Mouse (Mus musculus) neural tube, embryonic 13.5 days (tissue): ENCODE measurements around the gene Gcnt2. TPM values are rescaled to one million over a fixed set of nuclear protein-coding genes. Genes with fewer than 3 reads are reported as not detected.

Experiments
- ATAC-seq: fragments of 200-750 bp; cut with Nextera tagmentation; 2 replicates; pipeline ENCODE4 v1.8.0; 2017; ENCODE audit warnings: low read depth, mild to moderate bottlenecking, moderate TSS enrichment, moderate library complexity
- H3K27ac ChIP-seq: fragments of 300-500 bp; sonication (generic); replicated peaks from 2 replicates; pipeline ENCODE4 v1.5.1; 2015; ENCODE audit warnings: moderate library complexity, mild to moderate bottlenecking, inconsistent platforms
- H3K27me3 ChIP-seq: fragments of 300-500 bp; sonication (generic); 2 replicates; pipeline ENCODE4 v1.6.1; 2015; ENCODE audit warnings: mild to moderate bottlenecking, inconsistent platforms
- H3K36me3 ChIP-seq: fragments of 300-500 bp; sonication (generic); 2 replicates; pipeline ENCODE4 v1.6.1; 2015; ENCODE audit warnings: mild to moderate bottlenecking, inconsistent platforms
- H3K4me1 ChIP-seq: fragments of 300-500 bp; sonication (generic); replicated peaks from 2 replicates; pipeline ENCODE4 v1.6.1; 2015; ENCODE audit warnings: inconsistent platforms
- H3K4me2 ChIP-seq: fragments of 300-500 bp; sonication (generic); 2 replicates; pipeline ENCODE4 v1.6.1; 2015; ENCODE audit warnings: inconsistent platforms, mild to moderate bottlenecking, moderate library complexity
- H3K4me3 ChIP-seq: fragments of 300-500 bp; sonication (generic); 2 replicates; pipeline ENCODE4 v1.5.1; 2015; ENCODE audit warnings: mild to moderate bottlenecking, inconsistent platforms
- H3K9ac ChIP-seq: fragments of 300-500 bp; sonication (generic); 2 replicates; pipeline ENCODE4 v1.6.1; 2015; ENCODE audit warnings: moderate library complexity, mild to moderate bottlenecking, inconsistent platforms
- H3K9me3 ChIP-seq: fragments of 300-500 bp; sonication (generic); 2 replicates; pipeline ENCODE4 v1.6.1; 2016; ENCODE audit warnings: inconsistent platforms
- WGBS: fragments of 180-500 bp; shearing (Covaris S2); methylation state at CpG from one replicate; pipeline ENCODE4 v1.1.7; 2015; 5-methylcytosine and 5-hydroxymethylcytosine counted together
- polyA plus RNA-seq: library from polyadenylated mRNA; unstranded; fragments of >200 nt; fragmentation: Nextera tagmentation; extraction: Ambion mirVana; gene quantifications from 2 replicates; pipeline ENCODE4 v1.2.1, GENCODE M21; 2015

Gcnt2 gene
- polyA plus RNA-seq, 1 experiment from 2014 or later = 3.9 TPM

DNA sequence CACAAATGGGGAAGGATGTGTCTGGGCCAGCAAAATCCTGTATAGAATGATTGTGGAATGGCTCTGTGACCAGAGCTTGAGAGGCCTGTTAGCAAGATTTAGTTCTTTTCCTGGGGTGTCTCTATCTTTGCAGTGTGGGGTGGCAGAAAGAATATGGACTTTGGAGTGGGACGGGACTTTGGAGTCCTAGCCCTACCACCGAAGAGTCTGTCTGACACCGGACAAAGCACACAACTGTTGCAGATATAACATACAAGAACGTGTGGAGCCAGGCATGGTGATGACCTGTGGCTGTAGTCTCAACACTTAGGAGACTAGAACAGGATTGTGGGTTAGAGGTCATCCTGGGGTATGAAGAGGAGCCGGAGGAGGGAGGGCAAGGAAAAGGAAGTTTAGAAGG lies 73.0 kb downstream of the Gcnt2 start:
- Histone ChIP-seq H3K9ac (no peak overlapping the region), H3K4me3 (no peak overlapping the region), H3K9me3 (0 out of 2 replicates have a peak, but pooled peaks cover 3% of the 10 kb centered on the region), H3K36me3 (no peaks in the 10 kb centered on the region), H3K27me3 (no peaks in the 10 kb centered on the region), H3K27ac (no peak overlapping the region), H3K4me2 (no peak overlapping the region), H3K4me1 (0 out of 2 replicates have a peak, but pooled peaks cover 7% of the 10 kb centered on the region)
- 79% methylated on average over 5 of the region's 5 CpGs for WGBS
- ATAC-seq = no peak

DNA sequence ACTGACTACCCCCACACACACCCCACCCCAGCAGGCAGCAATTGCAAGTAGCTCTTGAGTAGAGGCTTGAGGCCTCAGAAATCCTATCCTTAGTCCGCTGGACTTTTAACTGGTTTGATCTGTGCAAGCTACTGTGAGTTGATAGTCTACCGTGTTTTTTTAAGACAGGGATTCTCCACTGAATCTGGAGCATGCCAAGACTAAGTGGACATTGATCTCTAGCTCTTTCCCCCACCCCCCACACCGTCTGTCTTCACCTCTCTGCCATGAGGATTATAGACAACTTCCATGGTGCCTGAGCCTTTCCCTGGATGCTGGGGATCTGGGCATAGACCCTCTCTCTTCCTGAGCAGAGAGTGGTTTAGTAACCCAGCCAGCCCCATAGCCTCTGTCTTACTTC lies 74.8 kb downstream of the Gcnt2 start:
- no peak for ATAC-seq

GRCm38 (mm10) chr13:40937586-40937985 lies 78.0 kb downstream of the Gcnt2 start:
- H3K9me3 ChIP-seq = 0 out of 2 replicates have a peak, but pooled peaks cover 3% of the 10 kb centered on the region
- no peak overlapping the region for H3K9ac ChIP-seq
- H3K27me3 ChIP-seq = no peaks in the 10 kb centered on the region
- no peak for ATAC-seq
- H3K4me1 ChIP-seq = 0 out of 2 replicates have a peak, but pooled peaks cover 7% of the 10 kb centered on the region
- no peak overlapping the region for H3K4me2 ChIP-seq
- H3K4me3 ChIP-seq = no peak overlapping the region
- WGBS = 44% methylated on average over 5 of the region's 5 CpGs
- H3K36me3 ChIP-seq = no peaks in the 10 kb centered on the region
- H3K27ac ChIP-seq = no peak overlapping the region

More for the DNA sequence above, 74.8 kb downstream of the Gcnt2 start:
- 0 out of 2 replicates have a peak, but pooled peaks cover 3% of the 10 kb centered on the region for H3K9me3 ChIP-seq
- no peak overlapping the region for H3K4me3 ChIP-seq
- H3K4me2 ChIP-seq = no peak overlapping the region
- no peaks in the 10 kb centered on the region for H3K27me3 ChIP-seq
- H3K9ac ChIP-seq = no peak overlapping the region
- no peak overlapping the region for H3K27ac ChIP-seq
- H3K4me1 ChIP-seq = 0 out of 2 replicates have a peak, but pooled peaks cover 7% of the 10 kb centered on the region
- 83% methylated on average over 3 of the region's 3 CpGs for WGBS
- H3K36me3 ChIP-seq = no peaks in the 10 kb centered on the region

DNA sequence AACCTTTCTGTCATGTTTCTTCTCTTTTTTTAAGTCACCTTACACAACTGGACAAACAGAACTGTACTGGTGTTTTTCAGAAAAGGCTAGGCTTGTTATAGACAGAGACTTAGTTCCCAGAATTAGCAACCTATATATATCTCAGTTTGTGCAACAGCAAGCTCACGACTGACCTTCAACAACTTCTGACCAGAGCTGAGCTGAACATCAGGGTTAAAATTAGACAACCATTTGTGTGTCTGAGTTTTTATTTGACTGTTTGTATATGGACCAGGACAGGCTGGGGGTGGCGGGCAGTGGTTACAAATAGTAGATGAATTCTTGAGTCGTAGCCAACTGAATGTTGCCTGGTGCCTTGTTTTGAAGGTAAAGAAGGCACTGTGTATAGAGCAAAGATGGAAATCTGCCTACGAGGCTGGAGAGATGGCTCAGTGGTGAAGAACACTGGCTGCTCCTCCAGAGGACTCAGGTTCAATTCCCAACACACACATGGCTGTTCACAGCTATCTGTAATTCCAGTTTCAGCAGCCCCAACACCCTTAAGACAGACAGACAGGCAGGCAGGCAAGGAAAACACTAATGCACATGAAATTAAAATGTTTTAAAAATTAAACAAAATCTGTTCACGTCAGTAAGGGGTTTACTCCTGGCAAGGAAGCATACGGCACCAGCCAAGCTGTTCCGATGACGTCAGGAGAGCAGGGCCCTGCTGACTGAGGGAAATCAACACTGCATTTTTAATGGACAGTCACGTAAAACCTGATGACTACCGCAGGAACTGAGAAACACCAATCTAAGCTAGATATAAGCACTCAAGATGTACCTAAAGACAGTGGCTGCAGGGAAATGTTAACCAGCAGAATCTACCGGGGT lies 79.2 kb downstream of the Gcnt2 start:
- WGBS = 88% methylated on average over 11 of the region's 11 CpGs
- Histone ChIP-seq H3K4me2 (no peak overlapping the region), H3K27me3 (no peaks in the 10 kb centered on the region), H3K36me3 (no peaks in the 10 kb centered on the region), H3K27ac (no peak overlapping the region), H3K9ac (no peak overlapping the region), H3K4me3 (no peak overlapping the region), H3K4me1 (0 out of 2 replicates have a peak, but pooled peaks cover 7% of the 10 kb centered on the region), H3K9me3 (0 out of 2 replicates have a peak, but pooled peaks cover 3% of the 10 kb centered on the region)
- no peak for ATAC-seq

DNA sequence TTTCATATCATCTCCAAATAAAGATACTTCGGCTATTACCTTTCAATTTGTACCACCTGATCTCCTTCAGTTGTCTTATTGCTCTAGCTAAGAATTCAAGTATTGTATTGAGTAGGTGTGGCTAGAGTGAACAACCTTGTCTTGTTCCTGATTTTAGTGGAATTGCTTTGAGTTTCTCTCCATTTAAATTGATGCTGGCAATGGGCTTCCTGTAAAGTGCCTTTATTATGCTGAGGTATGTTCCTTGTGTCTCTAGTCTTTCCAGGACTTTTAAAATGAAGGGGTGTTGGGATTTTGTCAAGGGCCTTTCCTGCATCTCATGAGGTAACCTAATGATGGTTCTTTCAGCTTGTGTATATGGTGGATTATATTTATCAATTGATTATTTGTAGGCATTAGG lies 83.5 kb downstream of the Gcnt2 start:
- 88% methylated on average over 1 of the region's 1 CpGs for WGBS

DNA sequence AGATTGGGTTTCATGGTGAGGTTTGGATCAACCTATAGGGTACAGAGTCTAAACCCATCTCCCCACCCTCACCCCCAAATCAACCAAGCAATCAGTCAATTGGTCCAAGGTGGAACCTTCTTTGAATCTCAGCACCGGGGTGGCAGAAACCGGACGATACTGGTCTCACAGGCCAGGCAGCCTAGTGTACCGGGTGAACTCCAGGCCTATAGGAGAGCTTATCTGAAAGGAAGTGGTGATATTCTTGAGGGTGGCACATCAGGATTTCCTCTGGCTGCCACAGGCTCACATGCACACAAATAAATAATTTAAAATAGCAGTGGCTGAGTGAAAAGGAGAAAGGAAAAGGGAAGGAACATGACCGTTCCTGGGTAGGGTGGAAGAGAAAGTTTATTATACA lies 84.4 kb downstream of the Gcnt2 start:
- H3K4me1 ChIP-seq = peaks cover 15% of the 10 kb centered on the region
- no peaks in the 10 kb centered on the region for H3K36me3 ChIP-seq
- WGBS = 66% methylated on average over 5 of the region's 5 CpGs
- no peaks in the 10 kb centered on the region for H3K9me3 ChIP-seq
- no peak overlapping the region for H3K4me2 ChIP-seq
- no peak overlapping the region for H3K9ac ChIP-seq
- H3K4me3 ChIP-seq = no peak overlapping the region
- H3K27ac ChIP-seq = no peak overlapping the region
- no peaks in the 10 kb centered on the region for H3K27me3 ChIP-seq
- no peak for ATAC-seq

More for the DNA sequence above, 83.5 kb downstream of the Gcnt2 start:
- no peaks in the 10 kb centered on the region for H3K27me3 ChIP-seq
- no peak for ATAC-seq
- H3K4me2 ChIP-seq = no peak overlapping the region
- H3K36me3 ChIP-seq = no peaks in the 10 kb centered on the region
- no peak overlapping the region for H3K4me3 ChIP-seq
- no peak overlapping the region for H3K9ac ChIP-seq
- H3K27ac ChIP-seq = no peak overlapping the region
- H3K4me1 ChIP-seq = peaks cover 15% of the 10 kb centered on the region
- H3K9me3 ChIP-seq = no peaks in the 10 kb centered on the region

DNA sequence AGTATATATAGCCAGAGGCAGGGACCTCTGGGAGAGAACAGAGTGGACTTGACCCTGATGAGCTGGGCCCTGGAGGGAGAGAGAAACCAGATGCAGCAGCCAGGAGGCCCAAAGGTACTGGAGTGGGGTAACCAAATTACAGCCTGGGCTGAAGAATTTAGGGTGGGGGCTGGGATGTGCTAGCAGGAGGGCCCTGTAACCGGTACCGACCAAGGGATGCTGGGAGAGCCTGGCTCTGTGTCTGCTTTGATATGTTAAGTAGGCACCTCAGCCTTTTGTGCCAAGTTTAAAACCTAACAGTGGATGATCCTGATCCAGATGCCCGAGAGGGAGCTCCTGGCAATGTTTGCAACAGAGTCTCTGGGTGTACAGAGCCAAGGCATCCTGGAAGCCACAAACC lies 84.8 kb downstream of the Gcnt2 start:
- Histone ChIP-seq H3K27me3 (no peaks in the 10 kb centered on the region), H3K36me3 (no peaks in the 10 kb centered on the region), H3K9ac (no peak overlapping the region), H3K4me3 (no peak overlapping the region), H3K27ac (no peak overlapping the region), H3K9me3 (no peaks in the 10 kb centered on the region), H3K4me2 (no peak overlapping the region), H3K4me1 (peaks cover 15% of the 10 kb centered on the region)
- no peak for ATAC-seq
- 12% methylated on average over 3 of the region's 3 CpGs for WGBS

- no peak overlapping the region for H3K27ac ChIP-seq
- no peak overlapping the region for H3K4me3 ChIP-seq
- 69% methylated on average over 3 of the region's 3 CpGs for WGBS
- no peak overlapping the region for H3K4me2 ChIP-seq
- no peak for ATAC-seq
- no peaks in the 10 kb centered on the region for H3K9me3 ChIP-seq
- peaks cover 15% of the 10 kb centered on the region for H3K4me1 ChIP-seq
- no peak overlapping the region for H3K9ac ChIP-seq
- H3K27me3 ChIP-seq = no peaks in the 10 kb centered on the region
- no peaks in the 10 kb centered on the region for H3K36me3 ChIP-seq
These were observed 87.0 kb downstream of the Gcnt2 start for GRCm38 (mm10) chr13:40946513-40946912.

DNA sequence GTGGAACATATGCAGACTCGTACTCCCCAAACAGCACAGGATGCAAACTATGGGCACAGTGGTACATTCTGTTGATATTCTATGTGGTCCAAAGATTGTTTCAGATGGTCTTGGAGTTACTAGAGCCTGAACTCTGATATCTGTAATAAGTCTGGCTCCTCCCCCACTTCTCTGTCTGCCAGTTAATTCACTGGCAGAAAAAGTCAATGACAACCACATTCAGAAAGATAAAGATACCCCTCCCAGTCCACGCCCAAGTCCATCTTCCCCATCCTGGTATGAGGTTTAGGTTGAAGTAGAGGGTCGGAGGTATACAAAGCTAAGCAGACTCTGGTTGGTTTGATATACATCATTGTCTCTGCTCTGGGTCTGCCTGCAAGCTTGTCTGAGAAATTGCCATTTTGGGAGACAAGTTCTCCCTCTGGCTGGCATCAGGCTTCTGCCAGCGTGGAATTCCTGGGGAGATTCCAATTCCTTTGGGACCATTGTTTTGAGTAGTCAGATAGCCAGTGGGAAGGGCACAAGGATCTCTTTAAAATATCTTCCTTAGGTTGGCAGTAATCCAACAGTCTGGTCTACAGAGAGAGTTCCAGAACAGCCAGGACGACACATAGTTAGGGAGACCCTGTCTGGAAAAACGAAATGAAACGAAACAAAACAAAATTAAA lies 88.1 kb downstream of the Gcnt2 start:
- no peaks in the 10 kb centered on the region for H3K36me3 ChIP-seq
- no peaks in the 10 kb centered on the region for H3K27me3 ChIP-seq
- H3K9me3 ChIP-seq = no peaks in the 10 kb centered on the region
- H3K9ac ChIP-seq = no peak overlapping the region
- no peak overlapping the region for H3K4me3 ChIP-seq
- ATAC-seq = no peak
- H3K27ac ChIP-seq = no peak overlapping the region
- no peak overlapping the region for H3K4me2 ChIP-seq
- H3K4me1 ChIP-seq = peaks cover 15% of the 10 kb centered on the region
- 78% methylated on average over 7 of the region's 7 CpGs for WGBS

DNA sequence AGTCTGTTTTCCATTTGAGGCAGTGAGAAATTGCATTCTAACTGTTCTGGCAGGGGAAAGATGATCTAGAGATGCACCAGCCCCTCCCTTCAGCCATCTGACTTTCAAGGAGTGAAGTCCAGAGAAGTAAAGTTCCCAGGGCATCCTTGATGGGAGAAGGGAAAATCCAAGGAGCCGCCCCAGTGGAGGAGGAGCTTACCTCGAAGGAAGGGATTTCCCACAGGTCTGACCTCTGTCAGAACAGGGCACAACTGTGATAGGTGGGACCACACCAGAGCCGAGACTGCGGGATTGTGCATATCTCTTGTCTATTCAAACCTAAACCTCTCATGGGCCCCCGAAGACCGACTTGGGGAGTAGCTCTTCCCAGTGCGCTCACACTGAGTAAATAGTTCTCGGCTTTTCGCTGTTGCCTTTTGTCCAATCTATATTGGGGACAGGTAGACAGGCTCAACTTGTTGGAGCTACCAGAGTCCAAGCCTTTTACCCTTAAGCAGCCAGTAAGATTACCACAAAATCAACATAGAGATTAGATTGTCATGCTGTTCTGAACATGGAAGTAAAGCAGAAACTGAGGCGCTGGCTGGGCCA lies 91.9 kb downstream of the Gcnt2 start:
- H3K9me3 ChIP-seq = no peaks in the 10 kb centered on the region
- H3K27me3 ChIP-seq = no peaks in the 10 kb centered on the region
- no peaks in the 10 kb centered on the region for H3K36me3 ChIP-seq
- WGBS = 86% methylated on average over 10 of the region's 10 CpGs
- no peak overlapping the region for H3K9ac ChIP-seq
- H3K4me2 ChIP-seq = no peak overlapping the region
- peaks cover 4% of the 10 kb centered on the region; the same call in 1 of the 2 replicates for H3K4me1 ChIP-seq
- no peak overlapping the region for H3K27ac ChIP-seq
- no peak overlapping the region for H3K4me3 ChIP-seq
- no peak for ATAC-seq

DNA sequence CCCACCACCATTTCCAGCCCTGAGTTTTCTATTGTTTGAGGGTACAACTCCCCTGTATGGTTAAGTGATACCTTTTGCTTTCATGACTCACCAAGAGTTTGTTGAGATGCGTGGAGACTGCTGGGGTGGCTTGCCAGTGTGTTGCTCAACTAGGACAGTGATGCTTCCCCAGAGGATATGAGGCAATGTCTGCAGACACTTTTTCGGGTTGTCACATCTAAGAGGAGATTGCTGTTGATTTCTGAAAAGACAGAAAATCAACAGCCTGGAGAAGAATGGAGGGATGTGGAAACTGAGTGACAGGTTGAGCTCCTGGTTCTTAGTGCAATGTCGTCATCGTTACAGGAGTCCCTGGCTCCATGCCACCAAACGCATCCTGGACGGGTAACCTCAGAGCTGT lies 93.7 kb downstream of the Gcnt2 start:
- ATAC-seq = no peak
- 86% methylated on average over 6 of the region's 6 CpGs for WGBS
- no peak overlapping the region for H3K4me2 ChIP-seq

GRCm38 (mm10) chr13:40955773-40956172 lies 96.2 kb downstream of the Gcnt2 start:
- Histone ChIP-seq H3K4me2 (no peak overlapping the region), H3K4me3 (no peak overlapping the region), H3K27ac (no peak overlapping the region), H3K27me3 (no peaks in the 10 kb centered on the region), H3K36me3 (no peaks in the 10 kb centered on the region; the same call in 1 of the 2 replicates), H3K4me1 (no peaks in the 10 kb centered on the region), H3K9me3 (no peaks in the 10 kb centered on the region), H3K9ac (no peak overlapping the region)
- 92% methylated on average over 7 of the region's 7 CpGs for WGBS
- no peak for ATAC-seq

More for the DNA sequence above, 93.7 kb downstream of the Gcnt2 start:
- H3K36me3 ChIP-seq = no peaks in the 10 kb centered on the region
- H3K27me3 ChIP-seq = no peaks in the 10 kb centered on the region
- no peaks in the 10 kb centered on the region for H3K4me1 ChIP-seq
- H3K9ac ChIP-seq = no peak overlapping the region
- H3K9me3 ChIP-seq = no peaks in the 10 kb centered on the region
- no peak overlapping the region for H3K4me3 ChIP-seq
- H3K27ac ChIP-seq = no peak overlapping the region
